10 mouse cellular contexts compared by ENCODE assay signal in the genomic region with DNA sequence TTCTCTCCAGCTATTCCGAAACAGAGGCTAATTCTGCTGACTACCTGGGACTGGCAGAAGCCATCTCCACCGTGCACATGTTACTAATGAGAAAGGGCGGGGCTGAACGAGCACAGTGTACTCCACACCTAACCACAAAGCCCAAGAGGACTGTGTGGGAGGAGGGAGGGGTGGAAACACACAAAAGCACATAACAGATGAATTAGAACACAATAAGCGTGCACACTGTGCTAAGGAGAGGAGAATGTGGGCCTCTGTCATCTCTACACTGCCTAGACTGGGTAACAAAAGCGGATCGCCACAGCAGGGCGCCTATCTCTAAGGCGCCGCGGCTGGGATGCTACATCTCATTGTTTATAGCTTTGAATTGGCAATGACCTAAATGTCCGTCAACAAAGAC. TPM values are rescaled to one million over a fixed set of nuclear protein-coding genes. Genes with fewer than 3 reads are reported as not detected.
DNase-seq lines count a peak whose midpoint lies in the region; ATAC-seq lines count a peak whose summit lies in the region.
"Had no signal": no experiment of that assay in that cellular context is flagged by ENCODE, and none has a peak within 500 bp of the region (broad histone marks: within the 10 kb centered on the region; RNA-seq: fewer than 3 reads in every experiment).

No protein-coding gene starts in this region.

- ATAC-seq in frontal cortex, adult (ENCODE audit: low TSS enrichment): peak; percentile 75
- ATAC-seq in hindbrain, embryonic 11.5 days (ENCODE audit: low FRiP score): peak; percentile 95
- ATAC-seq in neural tube, embryonic 12.5 days (ENCODE audit: low FRiP score, low read depth): peak; percentile 90

- H3K36me3 ChIP-seq in hindbrain, embryonic 11.5 days (ENCODE audit: control insufficient read depth, insufficient read depth, low read length): no peaks in the 10 kb centered on the region
- no peaks in the 10 kb centered on the region for H3K36me3 ChIP-seq in neural tube, embryonic 12.5 days
- H3K36me3 ChIP-seq: limb, embryonic 15.5 days had no signal

- H3K27me3 ChIP-seq in hindbrain, embryonic 11.5 days (ENCODE audit: control insufficient read depth, insufficient read depth, low read length): no peaks in the 10 kb centered on the region
- no peaks in the 10 kb centered on the region for H3K27me3 ChIP-seq in neural tube, embryonic 12.5 days (replicated peaks)
- H3K27me3 ChIP-seq: limb, embryonic 15.5 days had no signal

- no peak overlapping the region for H3K4me3 ChIP-seq in hindbrain, embryonic 11.5 days (ENCODE audit: low read depth, low read length)
- H3K4me3 ChIP-seq in neural tube, embryonic 12.5 days: no peak overlapping the region
- H3K4me3 ChIP-seq: erythroblast, embryonic 14.5 days; limb, embryonic 15.5 days had no signal

- H3K9me3 ChIP-seq in hindbrain, embryonic 11.5 days (ENCODE audit: control insufficient read depth, low read length): no peaks in the 10 kb centered on the region
- H3K9me3 ChIP-seq in neural tube, embryonic 12.5 days: no peaks in the 10 kb centered on the region
- H3K9me3 ChIP-seq: limb, embryonic 15.5 days had no signal

- no peak for DNase-seq in frontal cortex, postnatal 14 days (ENCODE audit: low spot score in 2 of 2)
- peak; percentile 96 for DNase-seq in R1 (ENCODE audit: low read depth, low spot score)
- peak; percentile 76 for DNase-seq in hindbrain, embryonic 11.5 days (ENCODE audit: low spot score)
- DNase-seq in left cerebral cortex, adult 18-20 months (ENCODE audit: low spot score in 2 of 2): no peak
- DNase-seq in cerebellum, adult 18-20 months: no peak
- no peak for DNase-seq in c-Kit-positive CD71-positive TER-119-positive erythroid progenitor cells, embryonic 14.5 days (ENCODE audit: low spot score)

- no peak overlapping the region for H3K9ac ChIP-seq in hindbrain, embryonic 11.5 days (ENCODE audit: low read depth, low read length)
- H3K9ac ChIP-seq in neural tube, embryonic 12.5 days: no peak overlapping the region
- H3K9ac ChIP-seq: limb, embryonic 15.5 days had no signal

- 25% methylated on average over 12 of the region's 12 CpGs for WGBS in hindbrain, embryonic 11.5 days
- WGBS in neural tube, embryonic 12.5 days: 26% methylated on average over 12 of the region's 12 CpGs

- no peaks in the 10 kb centered on the region for H3K4me1 ChIP-seq in hindbrain, embryonic 11.5 days (replicated peaks; ENCODE audit: control insufficient read depth, insufficient read depth, low read length)
- peaks cover 14% of the 10 kb centered on the region for H3K4me1 ChIP-seq in neural tube, embryonic 12.5 days

- H3K4me2 ChIP-seq in hindbrain, embryonic 11.5 days (replicated peaks; ENCODE audit: low read depth, low read length): no peak overlapping the region
- 0 out of 2 replicates have a peak overlapping the region, but pooled peaks have one; percentile 34 for H3K4me2 ChIP-seq in neural tube, embryonic 12.5 days (replicated peaks)
- H3K4me2 ChIP-seq: limb, embryonic 15.5 days had no signal

- H3K27ac ChIP-seq in hindbrain, embryonic 11.5 days (ENCODE audit: low read depth, low read length): peak overlapping the region; percentile 49; the same call in 1 of the 2 replicates
- H3K27ac ChIP-seq in neural tube, embryonic 12.5 days: peak overlapping the region; percentile 27; the same call in 1 of the 2 replicates
- H3K27ac ChIP-seq: limb, embryonic 15.5 days had no signal

RNA-seq across cellular contexts. Expression of gene Epb41l4b, which starts 51.9 kb away (rescaled TPM):
- 1.4 and 1.7 TPM in 2 replicates for polyA plus RNA-seq in hindbrain, embryonic 11.5 days (2014; fragmentation: Nextera tagmentation; extraction: Ambion mirVana)
- 1.7 and 1.9 TPM in 2 replicates for polyA plus RNA-seq in neural tube, embryonic 12.5 days (2016; fragmentation: Nextera tagmentation; extraction: Ambion mirVana)
- total RNA-seq in left cerebral cortex, adult 18-20 months (2021): 10 to 100 TPM; 38.0 to 39.5 TPM

Comparison
In these comparisons a context has a peak if more than half of its experiments do, and no peak if none do; other contexts are left out.
1. DNase-seq: peak in R1 (single experiment) and hindbrain, embryonic 11.5 days (single experiment); none in frontal cortex, postnatal 14 days (0 of 2), left cerebral cortex, adult 18-20 months (0 of 2), cerebellum, adult 18-20 months (0 of 2) and c-Kit-positive CD71-positive TER-119-positive erythroid progenitor cells, embryonic 14.5 days (single experiment).
2. Peak in every context shown above with its lines, with median percentiles within 50 percentile points of each other: ATAC-seq.